Mouse (Mus musculus): ENCODE data around the gene Pik3r1.

DNA sequence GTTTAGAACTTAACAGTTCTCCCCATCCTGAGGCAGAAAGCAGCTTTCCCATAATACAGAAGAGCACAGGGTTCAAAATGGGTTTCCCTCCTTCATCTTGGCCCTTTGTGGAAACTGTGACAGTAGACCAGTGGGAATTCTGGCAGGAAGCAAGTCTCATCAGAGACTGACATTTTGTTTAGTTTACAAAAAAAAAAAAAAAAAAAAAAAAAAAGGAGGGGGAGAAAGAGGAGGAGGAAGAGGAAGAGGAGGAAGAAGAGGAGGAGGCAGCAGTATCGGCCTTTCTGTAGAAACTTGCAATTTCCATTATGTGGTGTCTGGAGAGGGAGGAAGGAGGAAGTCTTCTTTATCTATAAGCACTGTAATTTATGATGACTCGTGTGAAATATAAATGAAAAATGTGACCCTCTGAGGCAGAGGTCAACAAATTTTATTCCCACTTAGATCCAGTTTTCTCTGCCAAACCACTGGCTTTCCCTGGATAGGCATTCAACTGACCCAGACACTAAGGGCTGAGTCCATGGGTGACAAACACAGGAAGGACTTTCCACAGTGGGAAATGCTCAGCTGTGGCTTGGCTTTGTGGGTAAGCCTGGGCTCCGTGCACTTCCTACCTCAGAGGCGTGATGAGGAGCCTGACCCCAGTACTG lies 28.2 kb downstream of the Pik3r1 start:
- no peak for TF ChIP-seq GATA1 (IDR thresholded peaks at IDR 0.05; ENCODE audit: borderline replicate concordance, low read length)
- TF ChIP-seq FLI1 (IDR thresholded peaks at IDR 0.05; ENCODE audit: low read length) = no peak

All from megakaryocyte, embryonic 14.5 days (primary cell).